Mouse (Mus musculus): Measurements from ENCODE around the gene Abcc9.

GRCm38 (mm10) chr6:142720641-142721040 is 18.5 kb upstream of the Abcc9 start:
- TF ChIP-seq MAX (IDR thresholded peaks at IDR 0.05; ENCODE audit: low read depth) (no peak), TCF12 (IDR thresholded peaks at IDR 0.05; ENCODE audit: insufficient read depth, poor library complexity, severe bottlenecking) (no peak), MYOG (IDR thresholded peaks at IDR 0.05; ENCODE audit: control insufficient read depth in 1 of 3, insufficient read depth in 1 of 3, insufficient read length in 2 of 3, low read depth in 2 of 3) (no peak)
